Mouse (Mus musculus) liver (tissue): ENCODE results near the gene 1700025G04Rik.

ENCODE experiments used
- DNase-seq: peaks from one replicate; pipeline ENCODE4 v3.0.0-alpha.2; 2020; ENCODE audit warnings: mixed read lengths

Gene 1700025G04Rik

GRCm38 (mm10) chr1:152075725-152076124, 14.2 kb downstream of the 1700025G04Rik start:
- DNase-seq = no peak

DNA sequence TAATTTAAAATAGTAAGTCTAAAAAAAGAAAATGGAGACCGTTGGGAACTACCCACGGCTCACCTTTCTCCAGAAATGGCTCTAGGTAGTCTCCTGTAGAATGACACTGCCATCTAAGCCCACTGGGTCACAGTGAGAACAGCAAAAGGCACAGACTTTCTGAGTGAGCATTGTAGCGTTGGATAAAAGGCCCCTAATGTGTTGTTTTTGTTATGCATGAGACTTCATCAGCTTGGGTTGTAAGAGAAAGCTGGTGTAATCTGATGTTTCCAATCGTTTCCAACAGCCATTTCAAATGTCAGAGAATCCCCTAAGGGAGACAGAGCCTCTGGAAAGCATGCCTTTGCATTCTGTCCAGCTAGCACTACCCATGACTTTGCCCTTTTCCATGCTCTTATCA, 19.5 kb downstream of the 1700025G04Rik start:
- DNase-seq = no peak

DNA sequence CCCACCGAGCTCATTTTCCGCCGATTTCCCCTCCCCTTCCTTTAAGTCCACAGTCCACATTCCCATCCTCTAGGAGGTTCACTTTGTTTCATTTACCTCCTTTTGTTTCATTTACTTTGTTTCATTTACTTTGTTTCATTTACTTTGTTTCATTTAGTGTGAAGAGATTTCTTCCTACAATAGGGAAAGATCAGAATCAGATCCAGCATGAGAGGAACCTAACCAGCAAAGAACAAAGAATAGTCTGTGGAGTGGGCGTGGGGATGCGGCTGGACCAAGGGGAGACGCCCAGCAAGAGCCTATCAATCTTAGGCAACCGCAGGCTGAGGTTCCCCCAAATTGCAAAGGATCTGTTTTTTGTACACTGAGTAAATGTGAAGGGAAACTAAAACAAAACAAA, 20.2 kb downstream of the 1700025G04Rik start:
- no peak for DNase-seq

DNA sequence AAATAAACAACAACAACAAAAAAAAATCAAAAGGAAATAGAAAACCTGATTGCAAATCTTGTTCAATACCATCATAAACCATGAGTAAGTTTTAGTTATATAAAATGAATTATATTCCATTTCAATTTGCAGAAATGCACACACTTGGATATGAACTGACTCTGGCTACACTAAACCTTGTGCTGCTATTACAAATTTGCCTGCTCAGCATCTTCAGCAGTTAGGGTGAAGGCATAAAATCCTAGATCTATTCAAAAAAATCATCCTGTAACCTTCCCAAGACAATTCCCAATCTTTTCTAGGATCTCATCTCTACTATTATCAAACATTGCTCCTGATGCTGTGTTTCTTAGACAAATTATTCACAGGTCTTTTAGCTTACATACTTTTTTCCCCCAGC, 22.0 kb downstream of the 1700025G04Rik start:
- no peak for DNase-seq

- no peak for DNase-seq
Measured at GRCm38 (mm10) chr1:152065527-152065926, 24.4 kb downstream of the 1700025G04Rik start.

DNA sequence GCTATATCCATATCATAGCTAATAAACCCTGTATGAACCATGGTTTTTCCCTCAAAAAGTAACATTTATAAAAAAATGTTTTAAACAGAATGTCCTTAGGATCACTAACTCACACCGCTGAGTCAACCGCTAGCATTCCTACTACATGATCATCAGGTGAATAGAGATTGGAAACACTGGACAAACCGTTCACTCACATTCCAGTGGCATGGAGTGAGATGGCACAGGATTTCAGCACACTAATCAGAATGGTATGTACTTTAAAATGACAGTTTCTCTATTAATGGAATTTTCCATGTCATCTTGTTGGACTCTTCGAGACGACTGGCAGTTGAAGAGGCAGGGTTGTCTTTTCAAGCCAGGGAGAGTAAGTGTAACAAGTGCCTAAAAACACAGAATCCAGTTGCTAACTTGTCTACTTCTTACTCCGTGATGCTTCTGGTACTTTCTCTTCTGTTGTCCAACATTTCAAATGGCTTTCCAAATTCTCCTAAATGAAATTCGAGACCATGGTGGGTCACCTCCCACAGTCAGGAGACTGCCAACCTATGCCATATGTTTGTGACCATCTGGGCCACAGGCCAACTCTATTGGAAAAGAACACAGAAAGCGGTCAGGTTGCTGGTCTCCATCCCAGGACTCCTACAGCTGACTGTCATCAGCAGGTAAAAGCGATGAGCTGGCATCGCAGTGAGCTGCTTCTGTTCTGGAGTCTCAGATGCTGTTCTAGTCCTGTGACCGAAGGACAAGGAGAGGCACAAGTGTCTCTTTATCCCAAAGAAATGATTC, 26.4 kb downstream of the 1700025G04Rik start:
- DNase-seq = no peak

- no peak for DNase-seq
Measured at GRCm38 (mm10) chr1:152061745-152062144, 28.2 kb downstream of the 1700025G04Rik start.

DNA sequence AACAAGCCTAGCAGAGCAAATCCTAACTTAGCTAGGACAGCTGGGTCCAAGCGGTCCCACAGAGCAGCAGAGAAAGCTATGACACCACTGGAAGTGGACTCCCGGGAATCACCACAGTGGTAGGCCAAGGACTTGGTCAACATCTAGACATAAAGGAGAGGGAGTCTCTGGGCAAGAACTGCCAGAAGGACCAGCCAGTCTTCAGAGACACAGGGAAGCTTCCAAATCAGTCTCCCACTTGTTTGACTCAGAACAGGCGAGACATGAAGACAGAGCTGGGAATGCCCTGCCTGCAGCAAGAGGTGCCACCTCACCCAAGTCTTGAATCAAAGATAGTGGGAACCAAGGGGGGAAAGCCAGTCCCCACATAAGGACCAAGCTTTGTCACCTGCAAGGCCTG, 29.7 kb downstream of the 1700025G04Rik start:
- no peak for DNase-seq

GRCm38 (mm10) chr1:152058776-152059175, 31.1 kb downstream of the 1700025G04Rik start:
- DNase-seq = no peak

DNA sequence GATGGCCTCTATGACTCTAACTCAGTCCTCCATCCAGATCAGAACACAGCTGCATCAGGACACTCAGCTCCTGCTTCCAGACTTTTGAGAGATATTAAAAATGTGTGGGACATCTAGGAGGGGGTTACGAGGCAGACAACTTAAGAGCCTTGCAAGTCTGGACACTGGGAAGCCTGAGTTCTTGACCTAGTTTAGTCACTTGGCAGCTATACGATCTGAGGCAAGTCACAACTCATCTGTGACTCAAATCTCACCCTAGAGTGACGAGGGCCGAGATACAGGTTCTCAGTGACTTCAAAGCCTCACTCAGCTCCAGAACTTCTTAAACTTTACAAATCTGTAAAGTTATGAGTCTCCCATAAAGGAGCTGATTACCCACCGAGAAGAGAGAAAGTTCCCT, 36.8 kb downstream of the 1700025G04Rik start:
- no peak for DNase-seq

DNA sequence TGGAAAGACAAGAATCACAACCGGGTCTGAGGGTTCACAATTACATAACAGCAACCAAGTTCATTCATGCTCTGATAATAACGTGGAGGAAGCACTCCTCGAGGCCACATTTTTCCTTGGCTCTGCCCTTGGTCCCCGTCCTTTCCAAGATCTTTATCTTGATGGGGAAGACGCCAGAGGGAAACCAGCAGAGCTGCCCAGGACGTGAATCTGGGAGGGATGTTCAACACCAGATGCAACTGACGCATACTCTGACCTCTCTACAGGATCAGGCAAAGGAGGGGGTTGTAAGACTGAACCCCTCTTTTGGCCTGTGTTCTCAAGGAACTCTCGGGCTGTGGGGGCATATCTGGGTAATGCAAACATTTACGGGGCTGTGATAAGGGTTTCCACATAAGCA, 38.1 kb downstream of the 1700025G04Rik start:
- no peak for DNase-seq

DNA sequence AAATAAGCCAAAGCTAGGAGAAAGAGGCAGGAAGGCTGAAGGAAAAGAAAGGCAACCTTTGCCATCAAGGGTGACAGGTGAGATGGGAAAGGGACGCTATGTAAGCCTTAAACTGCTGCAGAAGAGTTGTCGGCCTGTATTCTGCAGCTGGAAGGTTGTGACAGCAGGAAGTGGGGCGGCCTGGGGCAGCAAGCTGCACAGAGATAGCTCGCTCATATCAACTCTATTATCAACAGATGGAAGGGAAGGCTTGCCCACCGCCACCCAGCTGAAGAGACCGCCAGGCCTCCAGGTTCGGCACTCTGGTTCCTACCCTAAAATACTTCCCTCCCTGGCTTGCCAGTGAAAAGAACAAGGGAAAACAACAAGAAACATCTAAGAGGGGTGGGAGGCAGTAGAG, 39.9 kb downstream of the 1700025G04Rik start:
- DNase-seq = no peak

DNA sequence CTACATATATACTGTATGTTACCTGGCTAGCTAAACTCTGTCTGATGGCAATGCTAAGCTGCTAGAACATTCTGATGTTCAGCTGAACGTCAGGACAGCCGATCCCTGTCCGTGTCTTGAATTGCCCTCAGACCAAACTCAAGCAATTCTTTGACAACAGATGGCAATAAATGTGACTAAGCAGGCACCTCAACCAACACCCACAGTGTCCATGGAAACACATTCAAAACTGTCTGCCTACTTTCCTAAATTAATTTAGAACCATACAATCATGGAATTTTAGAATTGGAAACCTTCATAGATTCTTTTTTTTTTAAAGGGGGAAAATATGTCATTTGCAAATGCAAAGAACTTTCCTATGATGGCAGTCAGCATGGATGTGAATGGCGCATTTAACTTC, 41.6 kb downstream of the 1700025G04Rik start:
- DNase-seq = no peak

DNA sequence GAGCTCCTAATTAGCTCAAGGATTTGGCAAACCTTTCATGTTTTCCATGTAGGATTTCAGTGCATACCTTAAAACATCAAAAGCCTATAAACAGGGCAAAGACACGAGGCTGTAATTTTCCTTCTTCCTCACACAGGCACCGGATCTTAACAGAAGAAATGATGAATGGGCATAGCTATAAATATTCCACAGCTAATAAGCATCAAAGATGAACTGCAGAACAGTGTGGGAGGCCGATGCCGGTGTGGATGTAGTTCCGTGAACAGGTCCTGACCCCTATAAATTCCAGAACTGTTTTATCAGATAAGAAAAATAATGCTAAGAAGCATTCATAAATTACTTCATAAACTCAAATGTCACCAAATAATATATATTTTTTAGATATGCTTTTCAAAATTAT, 42.5 kb downstream of the 1700025G04Rik start:
- DNase-seq = no peak

DNA sequence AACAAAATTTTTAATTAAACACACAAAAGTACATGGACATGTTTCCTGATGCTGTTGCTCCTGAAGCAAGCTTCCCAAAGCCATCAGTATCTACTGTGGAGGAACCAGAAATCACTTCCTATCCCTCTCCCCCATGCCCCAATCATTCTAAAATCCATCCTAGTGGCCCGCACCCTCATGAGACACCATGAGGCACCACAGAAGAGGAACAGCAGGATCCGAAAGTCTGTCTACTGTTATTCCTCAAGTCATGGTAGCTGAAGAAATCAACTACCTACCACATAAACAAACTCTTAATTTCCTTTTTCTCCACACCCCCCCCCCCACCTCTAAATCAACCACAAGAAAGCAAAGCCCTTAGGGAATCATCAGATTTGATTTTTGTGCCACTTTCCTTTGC, 46.5 kb downstream of the 1700025G04Rik start:
- no peak for DNase-seq

DNA sequence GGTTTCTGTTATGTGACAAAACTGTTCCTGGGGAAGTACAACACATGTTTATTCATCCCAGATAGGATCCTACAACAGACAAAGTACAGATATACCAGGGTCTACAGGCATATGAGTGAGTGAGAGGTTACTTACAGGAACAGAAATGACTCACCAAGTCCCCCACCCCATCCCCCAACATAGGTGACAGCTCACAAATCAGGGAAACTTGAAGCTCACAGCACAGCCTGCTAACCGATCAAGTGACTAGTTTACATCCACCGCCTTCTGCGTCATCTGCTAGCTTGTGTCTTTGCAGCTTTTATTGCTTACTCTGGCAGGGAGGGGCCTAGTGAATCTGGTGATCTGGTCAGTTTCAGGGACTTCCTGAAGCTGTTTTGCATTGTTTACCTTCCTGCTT, 47.5 kb downstream of the 1700025G04Rik start:
- DNase-seq = no peak

DNA sequence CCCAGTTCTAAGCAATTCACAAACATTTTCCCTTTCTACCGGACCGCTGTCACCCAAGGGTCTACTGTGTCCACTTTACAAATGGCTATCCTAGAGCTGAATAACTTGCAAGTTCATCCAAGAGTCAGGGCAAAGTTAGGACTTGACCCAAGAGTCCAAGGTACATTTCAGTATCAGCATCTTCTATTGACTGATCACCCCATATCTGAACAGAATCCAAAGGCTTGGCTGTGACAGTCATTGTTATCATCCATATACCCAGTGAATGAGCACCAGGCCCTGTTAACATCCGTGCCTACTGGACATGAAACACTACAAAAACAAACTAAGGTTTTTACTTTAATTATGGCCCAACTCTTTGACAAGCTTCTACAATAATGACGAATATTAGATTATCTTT, 48.9 kb downstream of the 1700025G04Rik start:
- DNase-seq = no peak

DNA sequence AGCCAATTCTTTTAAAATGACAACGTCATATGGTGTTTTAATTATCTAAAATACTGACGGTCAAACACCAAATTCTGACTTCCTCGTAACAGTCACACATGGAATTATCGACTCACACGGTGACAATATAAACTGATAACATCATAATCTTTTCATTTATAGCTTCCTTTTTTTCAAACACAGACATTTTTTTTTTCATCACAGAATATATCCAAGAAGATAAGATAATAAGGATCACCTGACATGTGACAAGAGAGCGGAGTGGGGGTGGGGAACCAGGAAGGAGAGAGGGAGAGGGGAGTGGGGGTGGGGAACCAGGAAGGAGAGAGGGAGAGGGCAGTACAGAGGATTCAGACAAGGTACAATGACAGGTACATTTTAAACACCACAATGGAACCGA, 49.9 kb downstream of the 1700025G04Rik start:
- DNase-seq = no peak

GRCm38 (mm10) chr1:152039588-152039987, 50.3 kb downstream of the 1700025G04Rik start:
- no peak for DNase-seq

GRCm38 (mm10) chr1:152038086-152038485, 51.8 kb downstream of the 1700025G04Rik start:
- no peak for DNase-seq

DNA sequence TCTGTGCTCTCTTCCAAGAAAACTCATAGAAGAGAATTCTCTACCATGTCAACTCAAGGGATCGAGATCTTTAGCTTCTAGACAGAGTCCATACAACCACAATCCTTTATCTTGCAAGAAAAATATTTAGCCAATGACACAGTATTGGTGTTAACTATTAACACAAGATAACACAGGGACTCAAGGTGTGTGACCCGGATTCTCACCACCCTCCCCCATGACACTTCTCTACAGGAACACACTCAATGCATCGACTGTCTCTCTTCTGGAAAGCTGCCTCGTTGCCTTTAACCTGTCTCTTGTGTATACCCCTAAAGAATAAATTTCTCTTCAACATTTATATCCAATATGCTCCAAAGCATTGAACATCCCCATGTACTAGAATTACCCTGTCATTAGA, 52.3 kb downstream of the 1700025G04Rik start:
- no peak for DNase-seq

GRCm38 (mm10) chr1:152034766-152035165, 55.2 kb downstream of the 1700025G04Rik start:
- no peak for DNase-seq

GRCm38 (mm10) chr1:152033731-152034130, 56.2 kb downstream of the 1700025G04Rik start:
- DNase-seq = no peak

GRCm38 (mm10) chr1:152032144-152032543, 57.8 kb downstream of the 1700025G04Rik start:
- DNase-seq = no peak

- no peak for DNase-seq
Measured at GRCm38 (mm10) chr1:152030546-152030945, 59.4 kb downstream of the 1700025G04Rik start.
